Mouse (Mus musculus) brain, adult 10 weeks (tissue): ENCODE results near the gene 1700074P13Rik. TPM values are rescaled to one million over a fixed set of nuclear protein-coding genes. Genes with fewer than 3 reads are reported as not detected.

Experiments used
- polyA plus RNA-seq: library from polyadenylated mRNA; stranded (reverse); fragments of 350-450 nt; fragmentation: Illumina TruSeq; extraction: RNeasy Lipid Tissue Mini Kit (QIAGEN cat#74804); gene quantifications from one replicate; pipeline ENCODE4 v1.2.3, GENCODE M21; 2015; ENCODE audit warnings: low read depth, low replicate concordance

The 1700074P13Rik gene
- polyA plus RNA-seq, result not detected

DNA sequence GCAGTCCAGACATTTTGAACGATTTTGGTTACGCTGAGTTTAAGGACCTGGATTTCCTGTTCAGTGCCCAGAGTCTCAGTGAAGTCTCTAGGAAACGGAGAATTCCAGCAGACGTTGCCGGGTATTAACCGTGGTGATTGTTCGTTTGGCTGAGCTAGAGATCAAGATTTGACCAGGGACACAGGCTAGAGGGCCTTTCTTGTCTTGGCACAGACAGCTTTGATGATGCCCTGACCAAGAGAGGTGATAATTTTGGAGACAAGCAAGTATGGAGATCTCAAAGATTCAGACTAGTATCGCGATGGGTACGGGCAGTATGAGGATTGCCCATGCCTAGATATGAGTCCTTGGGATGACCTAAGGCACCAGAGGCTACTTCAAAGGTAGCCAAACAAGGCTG, at the start of gene 1700074P13Rik:
Gene 1700074P13Rik, minus strand, starts transcription at position 101 of the 400 bp plus-strand sequence.

GRCm38 (mm10) chr6:40964454-40964853, 24.1 kb upstream of the 1700074P13Rik start, which contains the start of gene 1810009J06Rik:
Gene 1810009J06Rik (plus strand): TSS chr6:40964754.

GRCm38 (mm10) chr6:40951770-40952169, 11.4 kb upstream of the 1700074P13Rik start, which contains the start of gene Gm4744:
Gene Gm4744 (minus strand): TSS chr6:40951870.

GRCm38 (mm10) chr6:40900287-40900686, 40.1 kb downstream of the 1700074P13Rik start, which contains the start of gene Prss58:
Gene Prss58 (minus strand): TSS chr6:40900387.

DNA sequence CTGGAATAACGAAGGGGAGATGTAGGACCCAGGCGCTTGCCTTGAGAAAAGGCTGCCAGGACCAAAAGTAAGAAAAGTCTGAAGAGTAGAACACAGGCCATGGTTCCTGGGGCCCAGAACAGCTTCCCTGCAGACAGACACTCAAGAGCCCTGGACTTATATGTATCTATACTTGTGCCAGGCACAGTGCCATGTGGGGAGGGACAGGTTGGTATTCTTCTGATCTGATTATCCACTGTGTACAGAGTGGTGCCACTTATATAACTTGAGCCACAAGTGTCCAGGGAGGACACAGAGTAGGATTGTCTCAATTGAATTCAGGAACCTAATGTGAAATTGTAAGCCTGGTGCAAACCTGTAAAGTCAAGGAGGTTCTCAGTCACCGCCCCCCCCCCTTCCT, 53.0 kb downstream of the 1700074P13Rik start, which contains the start of gene Moxd2:
Gene Moxd2, minus strand, starts transcription at position 101 of the 400 bp plus-strand sequence.

Other genes with a start within 250 kb of the 1700074P13Rik start
- not detected for gene Moxd2, start 53.1 kb downstream of the 1700074P13Rik start, polyA plus RNA-seq
- not detected for gene Prss58, start 40.2 kb downstream of the 1700074P13Rik start, polyA plus RNA-seq
- not detected for gene Gm4744, start 11.3 kb upstream of the 1700074P13Rik start, polyA plus RNA-seq
- gene 1810009J06Rik, start 24.2 kb upstream of the 1700074P13Rik start, polyA plus RNA-seq, result not detected
- not detected for gene Gm2663, start 58.9 kb upstream of the 1700074P13Rik start, polyA plus RNA-seq
- not detected for gene 2210010C04Rik, start 95.0 kb upstream of the 1700074P13Rik start, polyA plus RNA-seq